Mouse (Mus musculus): Measurements from ENCODE around the gene Ly75. TPM values are rescaled to one million over a fixed set of nuclear protein-coding genes. Genes with fewer than 3 reads are reported as not detected.

Ly75 gene
- polyA plus RNA-seq, 1 experiment from 2014 or later: 1.0 TPM

DNA sequence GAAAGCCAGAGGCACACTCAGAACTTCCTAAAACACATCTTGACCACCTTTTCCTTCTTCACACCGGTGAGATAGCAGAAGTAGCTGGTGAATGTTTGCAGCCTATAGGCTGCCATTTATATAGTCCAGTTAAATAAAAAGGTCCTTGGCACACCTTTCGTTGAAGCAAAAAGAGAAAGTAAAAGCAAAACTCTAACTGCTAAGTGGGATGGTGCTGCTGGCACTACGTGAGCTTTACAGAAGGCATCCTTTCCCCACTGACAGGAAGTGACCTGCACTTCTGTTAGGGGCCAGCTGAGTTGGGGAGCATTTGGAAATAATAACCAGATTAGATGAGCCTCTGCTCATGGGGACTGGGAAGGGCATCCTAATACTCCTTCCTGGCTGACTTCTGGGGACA, 757 bp downstream of the Ly75 start:
- Histone ChIP-seq H3K27me3 (ENCODE audit: control insufficient read depth, insufficient read depth, low read length) (no peaks in the 10 kb centered on the region), H3K4me2 (ENCODE audit: low read depth, low read length) (peak overlapping the region; percentile 76), H3K4me3 (replicated peaks; ENCODE audit: low read length) (peak overlapping the region; percentile 65), H3K4me1 (ENCODE audit: control insufficient read depth, insufficient read depth, low read length) (no peaks in the 10 kb centered on the region), H3K36me3 (ENCODE audit: control insufficient read depth, insufficient read depth, low read length) (no peaks in the 10 kb centered on the region), H3K27ac (ENCODE audit: low read length) (no peak overlapping the region), H3K9me3 (replicated peaks; ENCODE audit: control insufficient read depth, low read length) (no peaks in the 10 kb centered on the region), H3K9ac (ENCODE audit: low read length) (no peak overlapping the region)
- 76% methylated on average over 3 of the region's 3 CpGs for WGBS
- ATAC-seq (ENCODE audit: insufficient read depth, low FRiP score): no peak

DNA sequence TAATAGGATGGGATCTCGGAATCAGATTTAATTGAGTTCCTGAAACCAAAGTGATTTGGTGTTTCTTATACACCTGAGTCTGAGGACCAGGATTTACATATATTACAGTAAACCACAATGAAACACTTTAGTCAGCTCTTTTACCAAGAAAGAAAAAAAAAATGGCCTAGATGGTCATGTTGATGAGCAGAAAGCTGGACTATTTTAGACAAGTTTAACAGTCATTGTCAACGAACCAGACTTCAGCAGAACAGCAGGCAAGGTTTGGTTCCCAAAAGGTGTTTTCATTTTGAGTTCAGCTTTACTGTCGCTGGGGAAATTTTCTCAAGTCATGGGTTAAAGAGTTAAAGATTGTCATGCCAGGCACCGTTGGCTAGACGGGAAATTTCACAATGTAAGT, 5.8 kb downstream of the Ly75 start:
- no peaks in the 10 kb centered on the region for H3K4me1 ChIP-seq (ENCODE audit: control insufficient read depth, insufficient read depth, low read length)
- no peaks in the 10 kb centered on the region for H3K9me3 ChIP-seq (replicated peaks; ENCODE audit: control insufficient read depth, low read length)
- no peaks in the 10 kb centered on the region for H3K36me3 ChIP-seq (ENCODE audit: control insufficient read depth, insufficient read depth, low read length)
- H3K27ac ChIP-seq (ENCODE audit: low read length): no peak overlapping the region
- 77% methylated on average over 5 of the region's 5 CpGs for WGBS
- H3K9ac ChIP-seq (ENCODE audit: low read length): no peak overlapping the region
- H3K4me3 ChIP-seq (replicated peaks; ENCODE audit: low read length): no peak overlapping the region
- H3K4me2 ChIP-seq (ENCODE audit: low read depth, low read length): no peak overlapping the region
- ATAC-seq (ENCODE audit: insufficient read depth, low FRiP score): no peak
- H3K27me3 ChIP-seq (ENCODE audit: control insufficient read depth, insufficient read depth, low read length): no peaks in the 10 kb centered on the region

DNA sequence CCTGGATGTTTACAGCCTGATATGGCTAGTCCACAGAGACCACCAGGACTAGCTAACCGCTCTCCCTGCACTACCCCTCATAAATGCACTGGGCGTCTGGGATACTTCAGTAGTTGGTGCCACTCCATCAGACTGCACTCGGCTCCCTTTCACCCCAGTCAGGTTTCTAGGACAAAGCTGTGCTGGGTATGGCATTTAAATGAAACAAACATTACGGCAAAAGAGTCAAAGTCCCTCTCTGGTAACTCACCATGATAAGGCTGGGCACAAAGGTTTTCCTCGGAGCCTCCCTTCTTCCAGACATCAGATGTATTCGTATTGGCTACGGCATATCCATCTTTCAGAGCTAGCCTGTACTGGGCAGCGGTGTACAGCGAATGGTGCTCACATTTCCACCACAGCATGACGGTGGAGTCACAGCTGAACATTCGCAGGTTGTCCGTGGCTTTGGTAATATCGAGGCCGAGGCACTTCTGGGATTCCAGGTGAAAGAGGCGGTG, 7.4 kb downstream of the Ly75 start:
- no peak overlapping the region for H3K4me2 ChIP-seq (ENCODE audit: low read depth, low read length)
- no peaks in the 10 kb centered on the region for H3K4me1 ChIP-seq (ENCODE audit: control insufficient read depth, insufficient read depth, low read length)
- no peak overlapping the region for H3K4me3 ChIP-seq (replicated peaks; ENCODE audit: low read length)
- no peak overlapping the region for H3K27ac ChIP-seq (ENCODE audit: low read length)
- no peaks in the 10 kb centered on the region for H3K36me3 ChIP-seq (ENCODE audit: control insufficient read depth, insufficient read depth, low read length)
- H3K27me3 ChIP-seq (ENCODE audit: control insufficient read depth, insufficient read depth, low read length): no peaks in the 10 kb centered on the region
- ATAC-seq (ENCODE audit: insufficient read depth, low FRiP score): no peak
- H3K9me3 ChIP-seq (replicated peaks; ENCODE audit: control insufficient read depth, low read length): no peaks in the 10 kb centered on the region
- H3K9ac ChIP-seq (ENCODE audit: low read length): no peak overlapping the region
- 89% methylated on average over 15 of the region's 15 CpGs for WGBS

DNA sequence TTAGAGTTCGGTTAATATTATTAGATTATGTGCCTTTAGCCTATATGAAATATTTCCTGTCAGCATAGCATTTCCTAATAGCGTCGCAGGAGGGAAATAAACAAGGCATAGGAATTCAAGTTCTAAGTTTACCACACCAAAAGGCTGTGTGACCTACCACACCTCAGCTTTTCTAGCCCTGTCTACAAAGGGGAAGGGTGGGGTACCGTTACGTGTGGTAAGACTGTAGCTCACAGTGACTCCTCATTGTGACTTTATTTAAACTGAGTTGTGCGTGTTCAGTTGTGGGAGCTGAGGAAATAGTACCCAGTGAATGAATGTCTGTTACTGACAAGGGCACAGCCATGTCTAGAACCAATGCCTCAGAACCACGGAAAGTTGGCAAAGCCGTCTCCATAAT, 8.0 kb downstream of the Ly75 start:
- WGBS: 88% methylated on average over 8 of the region's 8 CpGs
- no peak for ATAC-seq (ENCODE audit: insufficient read depth, low FRiP score)
- Histone ChIP-seq H3K9ac (ENCODE audit: low read length) (no peak overlapping the region), H3K36me3 (ENCODE audit: control insufficient read depth, insufficient read depth, low read length) (no peaks in the 10 kb centered on the region), H3K27ac (ENCODE audit: low read length) (no peak overlapping the region), H3K4me2 (ENCODE audit: low read depth, low read length) (no peak overlapping the region), H3K4me1 (ENCODE audit: control insufficient read depth, insufficient read depth, low read length) (no peaks in the 10 kb centered on the region), H3K9me3 (replicated peaks; ENCODE audit: control insufficient read depth, low read length) (no peaks in the 10 kb centered on the region), H3K4me3 (replicated peaks; ENCODE audit: low read length) (no peak overlapping the region), H3K27me3 (ENCODE audit: control insufficient read depth, insufficient read depth, low read length) (no peaks in the 10 kb centered on the region)

DNA sequence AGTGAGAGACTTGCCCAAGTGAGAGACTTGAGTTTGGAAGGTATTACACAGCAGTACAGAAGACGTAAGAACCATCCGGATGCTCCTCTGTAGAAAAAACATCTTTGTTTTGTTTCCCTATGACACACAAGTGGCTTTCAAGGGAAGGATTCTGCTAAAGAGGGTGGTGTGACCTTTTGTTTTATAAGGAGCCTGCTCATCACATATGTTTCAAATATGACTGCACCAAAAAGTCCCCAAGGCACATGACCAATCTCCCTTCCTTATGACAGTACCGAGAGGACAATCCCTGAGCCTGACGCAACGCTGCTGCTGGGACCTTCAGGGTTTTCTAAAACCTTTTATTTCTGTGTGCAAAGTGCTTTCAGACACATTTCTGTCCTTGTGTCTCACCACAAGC, 12.9 kb downstream of the Ly75 start:
- ATAC-seq (ENCODE audit: insufficient read depth, low FRiP score): no peak
- no peak overlapping the region for H3K9ac ChIP-seq (ENCODE audit: low read length)
- WGBS: 91% methylated on average over 5 of the region's 5 CpGs
- no peaks in the 10 kb centered on the region for H3K9me3 ChIP-seq (replicated peaks; ENCODE audit: control insufficient read depth, low read length)
- H3K27me3 ChIP-seq (ENCODE audit: control insufficient read depth, insufficient read depth, low read length): no peaks in the 10 kb centered on the region
- no peaks in the 10 kb centered on the region for H3K4me1 ChIP-seq (ENCODE audit: control insufficient read depth, insufficient read depth, low read length)
- H3K36me3 ChIP-seq (ENCODE audit: control insufficient read depth, insufficient read depth, low read length): no peaks in the 10 kb centered on the region
- H3K4me3 ChIP-seq (replicated peaks; ENCODE audit: low read length): no peak overlapping the region
- no peak overlapping the region for H3K27ac ChIP-seq (ENCODE audit: low read length)
- H3K4me2 ChIP-seq (ENCODE audit: low read depth, low read length): no peak overlapping the region

DNA sequence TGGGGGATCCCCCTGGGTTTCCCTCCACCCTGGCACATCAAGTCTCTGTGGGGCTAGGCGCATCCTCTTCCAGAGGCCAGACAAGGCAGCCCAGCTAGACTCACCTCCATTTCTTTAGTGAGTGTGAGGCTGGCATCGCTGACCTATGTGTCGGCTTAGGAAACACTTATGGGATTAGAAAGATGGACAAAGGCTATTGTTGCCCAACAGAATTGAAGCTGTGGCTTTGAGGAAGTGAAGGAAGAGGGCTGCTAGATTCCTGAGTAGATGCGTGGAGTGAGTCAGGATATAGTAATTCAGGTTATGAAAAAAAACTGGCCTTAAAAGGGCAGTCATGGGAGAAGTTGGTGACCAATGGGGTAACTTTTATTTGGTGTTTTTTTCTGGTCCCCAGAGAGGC, 13.6 kb downstream of the Ly75 start:
- Histone ChIP-seq H3K27ac (ENCODE audit: low read length) (no peak overlapping the region), H3K4me3 (replicated peaks; ENCODE audit: low read length) (no peak overlapping the region), H3K27me3 (ENCODE audit: control insufficient read depth, insufficient read depth, low read length) (no peaks in the 10 kb centered on the region), H3K36me3 (ENCODE audit: control insufficient read depth, insufficient read depth, low read length) (no peaks in the 10 kb centered on the region), H3K4me2 (ENCODE audit: low read depth, low read length) (no peak overlapping the region), H3K9me3 (replicated peaks; ENCODE audit: control insufficient read depth, low read length) (no peaks in the 10 kb centered on the region), H3K4me1 (ENCODE audit: control insufficient read depth, insufficient read depth, low read length) (no peaks in the 10 kb centered on the region), H3K9ac (ENCODE audit: low read length) (no peak overlapping the region)
- WGBS: 84% methylated on average over 4 of the region's 4 CpGs
- ATAC-seq (ENCODE audit: insufficient read depth, low FRiP score): no peak

DNA sequence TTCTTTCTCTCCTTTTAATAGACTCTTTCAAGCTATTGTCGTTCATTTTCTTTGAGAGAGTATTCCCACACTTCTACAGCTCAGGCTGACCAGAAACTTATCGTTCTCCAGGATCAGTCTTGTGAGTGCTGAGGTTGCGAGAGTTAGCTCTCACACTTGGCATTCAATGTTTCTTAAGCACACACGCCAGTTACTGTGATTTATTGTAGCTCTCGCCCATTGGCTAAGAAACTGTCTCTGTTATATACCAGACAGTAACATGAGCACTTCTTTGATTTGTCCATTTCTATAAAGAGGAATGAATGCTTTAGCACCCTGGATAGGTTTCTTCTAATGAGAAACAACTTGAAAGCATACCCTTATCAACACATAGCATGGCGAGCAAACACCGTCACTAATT, 15.2 kb downstream of the Ly75 start:
- H3K9ac ChIP-seq (ENCODE audit: low read length): no peak overlapping the region
- no peaks in the 10 kb centered on the region for H3K36me3 ChIP-seq (ENCODE audit: control insufficient read depth, insufficient read depth, low read length)
- ATAC-seq (ENCODE audit: insufficient read depth, low FRiP score): no peak
- H3K4me2 ChIP-seq (ENCODE audit: low read depth, low read length): no peak overlapping the region
- H3K27me3 ChIP-seq (ENCODE audit: control insufficient read depth, insufficient read depth, low read length): no peaks in the 10 kb centered on the region
- no peak overlapping the region for H3K27ac ChIP-seq (ENCODE audit: low read length)
- no peaks in the 10 kb centered on the region for H3K4me1 ChIP-seq (ENCODE audit: control insufficient read depth, insufficient read depth, low read length)
- H3K4me3 ChIP-seq (replicated peaks; ENCODE audit: low read length): no peak overlapping the region
- WGBS: 75% methylated on average over 7 of the region's 7 CpGs
- no peaks in the 10 kb centered on the region for H3K9me3 ChIP-seq (replicated peaks; ENCODE audit: control insufficient read depth, low read length)

DNA sequence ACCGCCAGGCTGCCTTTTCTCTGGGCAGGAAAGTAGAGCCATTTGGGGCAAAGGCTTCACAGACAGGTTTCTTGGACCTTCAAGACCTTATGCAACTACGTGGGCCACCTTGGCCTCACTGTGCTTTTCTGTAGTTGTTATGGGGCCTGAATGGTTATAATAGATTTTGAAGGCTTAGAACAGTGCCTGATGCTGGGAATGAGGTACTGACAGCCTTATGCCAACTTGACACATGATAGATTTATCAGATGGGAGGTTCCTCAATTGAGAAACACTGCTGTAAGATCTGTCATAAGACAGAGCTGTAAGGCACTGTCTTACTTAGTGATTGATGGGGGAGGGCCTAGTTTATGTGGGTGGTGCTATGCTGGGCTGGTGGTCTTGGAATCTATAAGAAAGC, 15.9 kb downstream of the Ly75 start:
- no peak overlapping the region for H3K27ac ChIP-seq (ENCODE audit: low read length)
- H3K9ac ChIP-seq (ENCODE audit: low read length): no peak overlapping the region
- WGBS: 94% methylated on average over 2 of the region's 2 CpGs
- H3K27me3 ChIP-seq (ENCODE audit: control insufficient read depth, insufficient read depth, low read length): no peaks in the 10 kb centered on the region
- no peaks in the 10 kb centered on the region for H3K36me3 ChIP-seq (ENCODE audit: control insufficient read depth, insufficient read depth, low read length)
- H3K4me2 ChIP-seq (ENCODE audit: low read depth, low read length): no peak overlapping the region
- no peak for ATAC-seq (ENCODE audit: insufficient read depth, low FRiP score)
- H3K4me3 ChIP-seq (replicated peaks; ENCODE audit: low read length): no peak overlapping the region
- H3K9me3 ChIP-seq (replicated peaks; ENCODE audit: control insufficient read depth, low read length): no peaks in the 10 kb centered on the region
- H3K4me1 ChIP-seq (ENCODE audit: control insufficient read depth, insufficient read depth, low read length): no peaks in the 10 kb centered on the region

DNA sequence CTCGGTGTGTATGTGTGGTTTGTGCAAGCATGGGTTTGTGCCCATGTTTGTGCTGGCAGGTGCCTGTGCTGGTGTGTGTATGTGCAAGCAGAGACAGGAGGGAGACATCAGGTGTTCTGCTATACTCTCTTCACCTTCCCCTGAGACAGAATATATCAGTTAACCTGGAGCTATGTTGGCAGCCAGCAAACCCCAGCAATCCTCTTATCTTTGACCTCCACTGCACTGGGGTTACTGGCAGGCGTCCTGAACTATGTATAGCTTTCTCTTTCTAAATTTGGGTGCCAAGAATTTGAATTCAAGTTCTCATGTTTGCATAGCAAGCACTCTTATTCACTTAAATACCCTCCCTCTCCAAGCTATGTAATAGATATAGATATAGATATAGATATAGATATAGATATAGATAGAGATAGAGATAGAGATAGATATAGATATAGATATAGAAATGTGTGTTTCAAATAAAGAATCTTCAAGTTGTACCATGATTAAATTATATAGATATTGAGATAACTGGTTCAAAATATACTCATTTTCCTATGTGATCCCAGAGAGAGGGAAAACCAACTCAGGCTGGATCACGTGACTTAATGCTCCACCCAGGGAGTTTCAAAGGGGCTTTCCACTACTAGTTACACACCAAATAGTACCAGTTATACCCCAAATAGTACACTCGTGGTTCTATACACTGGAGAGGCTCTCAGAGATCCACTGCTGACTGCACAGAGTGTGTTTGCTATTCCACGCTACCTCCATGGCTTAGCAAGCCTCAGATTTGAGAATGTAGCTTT, 17.1 kb downstream of the Ly75 start:
- Histone ChIP-seq H3K36me3 (ENCODE audit: control insufficient read depth, insufficient read depth, low read length) (no peaks in the 10 kb centered on the region), H3K9me3 (replicated peaks; ENCODE audit: control insufficient read depth, low read length) (no peaks in the 10 kb centered on the region), H3K9ac (ENCODE audit: low read length) (no peak overlapping the region), H3K4me1 (ENCODE audit: control insufficient read depth, insufficient read depth, low read length) (no peaks in the 10 kb centered on the region), H3K4me2 (ENCODE audit: low read depth, low read length) (no peak overlapping the region), H3K4me3 (replicated peaks; ENCODE audit: low read length) (no peak overlapping the region), H3K27ac (ENCODE audit: low read length) (no peak overlapping the region), H3K27me3 (ENCODE audit: control insufficient read depth, insufficient read depth, low read length) (no peaks in the 10 kb centered on the region)
- ATAC-seq (ENCODE audit: insufficient read depth, low FRiP score): no peak
- WGBS: 78% methylated on average over 5 of the region's 5 CpGs

Data from stomach, embryonic 16.5 days (tissue).